In genomic region chr17:5057286-5057685, GRCm38 (mm10) we compare ENCODE assay signal across 9 mouse cellular contexts.
DNase-seq lines count a peak whose midpoint lies in the region; ATAC-seq lines count a peak whose summit lies in the region.
"Had no signal": no experiment of that assay in that cellular context is flagged by ENCODE, and none has a peak within 500 bp of the region (broad histone marks: within the 10 kb centered on the region; RNA-seq: fewer than 3 reads in every experiment).

No protein-coding gene starts in this region.

- H3K4me2 ChIP-seq in heart, embryonic 12.5 days, result peak overlapping the region; percentile 41
- H3K4me2 ChIP-seq in lung, embryonic 16.5 days (ENCODE audit: low read depth, low read length), result peak overlapping the region; percentile 29
- H3K4me2 ChIP-seq in hindbrain, embryonic 15.5 days, result no peak overlapping the region
- no peak overlapping the region for H3K4me2 ChIP-seq in neural tube, embryonic 15.5 days

- H3K4me3 ChIP-seq in heart, embryonic 12.5 days, result no peak overlapping the region
- H3K4me3 ChIP-seq in lung, embryonic 16.5 days (ENCODE audit: low read length), result no peak overlapping the region
- H3K4me3 ChIP-seq in hindbrain, embryonic 15.5 days, result no peak overlapping the region
- no peak overlapping the region for H3K4me3 ChIP-seq in neural tube, embryonic 15.5 days (replicated peaks)
- H3K4me3 ChIP-seq: erythroblast, embryonic 14.5 days had no signal

- 3% methylated on average over 4 of the region's 4 CpGs for WGBS in heart, embryonic 12.5 days
- WGBS in lung, embryonic 16.5 days, result 10% methylated on average over 4 of the region's 4 CpGs
- WGBS in hindbrain, embryonic 15.5 days, result 27% methylated on average over 4 of the region's 4 CpGs
- WGBS in neural tube, embryonic 15.5 days, result 26% methylated on average over 4 of the region's 4 CpGs

- H3K27ac ChIP-seq in heart, embryonic 12.5 days (ENCODE audit: poor library complexity, severe bottlenecking), result peak overlapping the region; percentile 71
- peak overlapping the region; percentile 61 for H3K27ac ChIP-seq in lung, embryonic 16.5 days (ENCODE audit: low read length)
- no peak overlapping the region for H3K27ac ChIP-seq in hindbrain, embryonic 15.5 days (replicated peaks)
- H3K27ac ChIP-seq in neural tube, embryonic 15.5 days (replicated peaks), result peak overlapping the region; percentile 23; the same call in 1 of the 2 replicates

- ATAC-seq in heart, embryonic 12.5 days (ENCODE audit: insufficient number of reproducible peaks, low FRiP score), result no peak
- ATAC-seq in lung, embryonic 16.5 days (ENCODE audit: low read depth), result no peak
- peak; percentile 19; the same call in 1 of the 2 replicates for ATAC-seq in hindbrain, embryonic 15.5 days (ENCODE audit: low FRiP score, low read depth)
- ATAC-seq in neural tube, embryonic 15.5 days (ENCODE audit: low FRiP score), result no peak

- H3K27me3 ChIP-seq in heart, embryonic 12.5 days (replicated peaks), result 0 out of 2 replicates have a peak, but pooled peaks cover 12% of the 10 kb centered on the region
- no peaks in the 10 kb centered on the region for H3K27me3 ChIP-seq in lung, embryonic 16.5 days (ENCODE audit: control insufficient read depth, insufficient read depth, low read depth, low read length)
- H3K27me3 ChIP-seq in hindbrain, embryonic 15.5 days, result no peaks in the 10 kb centered on the region
- H3K27me3 ChIP-seq in neural tube, embryonic 15.5 days (replicated peaks), result no peaks in the 10 kb centered on the region

- H3K9ac ChIP-seq in heart, embryonic 12.5 days, result peak overlapping the region; percentile 49; the same call in 1 of the 2 replicates
- H3K9ac ChIP-seq in lung, embryonic 16.5 days (ENCODE audit: low read length), result peak overlapping the region; percentile 40; the same call in 1 of the 2 replicates
- H3K9ac ChIP-seq in hindbrain, embryonic 15.5 days, result no peak overlapping the region
- H3K9ac ChIP-seq in neural tube, embryonic 15.5 days (replicated peaks), result no peak overlapping the region

- H3K4me1 ChIP-seq in heart, embryonic 12.5 days (replicated peaks), result peaks cover 90% of the 10 kb centered on the region
- H3K4me1 ChIP-seq in lung, embryonic 16.5 days (replicated peaks; ENCODE audit: control insufficient read depth, insufficient read depth, low read length), result peaks cover 70% of the 10 kb centered on the region
- H3K4me1 ChIP-seq in hindbrain, embryonic 15.5 days (replicated peaks), result peaks cover 68% of the 10 kb centered on the region
- H3K4me1 ChIP-seq in neural tube, embryonic 15.5 days, result peaks cover 75% of the 10 kb centered on the region

- peaks cover 7% of the 10 kb centered on the region; the same call in 1 of the 2 replicates for H3K36me3 ChIP-seq in heart, embryonic 12.5 days
- H3K36me3 ChIP-seq in lung, embryonic 16.5 days (ENCODE audit: control insufficient read depth, insufficient read depth, low read length), result no peaks in the 10 kb centered on the region
- no peaks in the 10 kb centered on the region for H3K36me3 ChIP-seq in hindbrain, embryonic 15.5 days
- H3K36me3 ChIP-seq in neural tube, embryonic 15.5 days, result no peaks in the 10 kb centered on the region

- no peaks in the 10 kb centered on the region for H3K9me3 ChIP-seq in heart, embryonic 12.5 days (replicated peaks)
- H3K9me3 ChIP-seq in lung, embryonic 16.5 days (ENCODE audit: control insufficient read depth, low read length), result no peaks in the 10 kb centered on the region
- no peaks in the 10 kb centered on the region for H3K9me3 ChIP-seq in hindbrain, embryonic 15.5 days
- H3K9me3 ChIP-seq in neural tube, embryonic 15.5 days (replicated peaks), result no peaks in the 10 kb centered on the region

- no peak for DNase-seq in heart, adult 11 months
- no peak for DNase-seq in lung, postnatal 10 days
- no peak for DNase-seq in right cerebral cortex, adult 2 months (ENCODE audit: low spot score in 2 of 2)
- DNase-seq in embryo, embryonic 11 days, result no peak

Comparison
In these comparisons a context has a peak if more than half of its experiments do, and no peak if none do; other contexts are left out.
1. H3K4me2 ChIP-seq: peak in heart, embryonic 12.5 days (single experiment) and lung, embryonic 16.5 days (single experiment); none in hindbrain, embryonic 15.5 days (single experiment) and neural tube, embryonic 15.5 days (single experiment).
2. H3K9ac ChIP-seq: peak in heart, embryonic 12.5 days (single experiment) and lung, embryonic 16.5 days (single experiment); none in hindbrain, embryonic 15.5 days (single experiment) and neural tube, embryonic 15.5 days (single experiment).